Mouse (Mus musculus) liver, embryonic 12.5 days (tissue): ENCODE measurements at regions not wholly inside any gene's neighbourhood (a gene's known extent, or its start where the extent isn't known, plus 50 kb on each side); places are given as distances from the start of the nearest gene placed in this dataset.
A peak's percentile ranks its signal among the peaks of the same experiment; 100 is the strongest.
"Not testable (repeated sequence)": the region's sequence is repeated elsewhere in the genome, so short reads cannot be mapped to it uniquely, and the experiment has no call there.

Experiments used
- ATAC-seq: fragments of 200-750 bp; cut with Nextera tagmentation; 2 replicates; pipeline ENCODE4 v1.8.0; 2017; ENCODE audit warnings: moderate number of reproducible peaks, mild to moderate bottlenecking, moderate library complexity
- H3K27ac ChIP-seq: fragments of 300-500 bp; sonication (generic); 2 replicates; pipeline ENCODE4 v1.5.1; 2016; ENCODE audit warnings: mild to moderate bottlenecking
- H3K27me3 ChIP-seq: fragments of 300-500 bp; sonication (generic); replicated peaks from 2 replicates; pipeline ENCODE4 v1.6.1; 2016; ENCODE audit warnings: mild to moderate bottlenecking, moderate library complexity
- H3K36me3 ChIP-seq: fragments of 300-500 bp; sonication (generic); 2 replicates; pipeline ENCODE4 v1.6.1; 2016; ENCODE audit warnings: mild to moderate bottlenecking, moderate library complexity
- H3K4me1 ChIP-seq: fragments of 300-500 bp; sonication (generic); 2 replicates; pipeline ENCODE4 v1.6.1; 2016
- H3K4me2 ChIP-seq: fragments of 300-500 bp; sonication (generic); 2 replicates; pipeline ENCODE4 v1.6.1; 2016; ENCODE audit warnings: mild to moderate bottlenecking, moderate library complexity
- H3K4me3 ChIP-seq: fragments of 300-500 bp; sonication (generic); 2 replicates; pipeline ENCODE4 v1.5.1; 2016; ENCODE audit warnings: mild to moderate bottlenecking, moderate library complexity
- H3K9ac ChIP-seq: fragments of 300-500 bp; sonication (generic); 2 replicates; pipeline ENCODE4 v1.6.1; 2016; ENCODE audit warnings: mild to moderate bottlenecking, moderate library complexity
- H3K9me3 ChIP-seq: fragments of 300-500 bp; sonication (generic); replicated peaks from 2 replicates; pipeline ENCODE4 v1.6.1; 2016; ENCODE audit warnings: mild to moderate bottlenecking, moderate library complexity
- WGBS: fragments of 180-500 bp; shearing (Covaris S2); methylation state at CpG from one replicate; pipeline ENCODE4 v1.1.7; 2016; ENCODE audit not compliant: insufficient replicate concordance; 5-methylcytosine and 5-hydroxymethylcytosine counted together

- Histone ChIP-seq H3K4me3 (no peak overlapping the region), H3K36me3 (no peaks in the 10 kb centered on the region), H3K9ac (no peak overlapping the region), H3K27ac (no peak overlapping the region), H3K9me3 (no peaks in the 10 kb centered on the region), H3K4me2 (no peak overlapping the region), H3K4me1 (no peaks in the 10 kb centered on the region), H3K27me3 (no peaks in the 10 kb centered on the region)
- WGBS = 62% methylated on average over 3 of the region's 3 CpGs
- ATAC-seq = no peak
Observed at GRCm38 (mm10) chr11:22420003-22420723, 78.1 kb upstream of the Ehbp1 start.

- no peaks in the 10 kb centered on the region for H3K9me3 ChIP-seq
- no peak for ATAC-seq
- no peak overlapping the region for H3K4me2 ChIP-seq
- no peaks in the 10 kb centered on the region for H3K4me1 ChIP-seq
- no peak overlapping the region for H3K9ac ChIP-seq
- H3K27ac ChIP-seq = no peak overlapping the region
- H3K36me3 ChIP-seq = no peaks in the 10 kb centered on the region
- no peak overlapping the region for H3K4me3 ChIP-seq
- H3K27me3 ChIP-seq = no peaks in the 10 kb centered on the region
- WGBS = 69% methylated on average over 3 of the region's 3 CpGs
Observed at GRCm38 (mm10) chr11:22421762-22422161, 79.7 kb upstream of the Ehbp1 start.

DNA sequence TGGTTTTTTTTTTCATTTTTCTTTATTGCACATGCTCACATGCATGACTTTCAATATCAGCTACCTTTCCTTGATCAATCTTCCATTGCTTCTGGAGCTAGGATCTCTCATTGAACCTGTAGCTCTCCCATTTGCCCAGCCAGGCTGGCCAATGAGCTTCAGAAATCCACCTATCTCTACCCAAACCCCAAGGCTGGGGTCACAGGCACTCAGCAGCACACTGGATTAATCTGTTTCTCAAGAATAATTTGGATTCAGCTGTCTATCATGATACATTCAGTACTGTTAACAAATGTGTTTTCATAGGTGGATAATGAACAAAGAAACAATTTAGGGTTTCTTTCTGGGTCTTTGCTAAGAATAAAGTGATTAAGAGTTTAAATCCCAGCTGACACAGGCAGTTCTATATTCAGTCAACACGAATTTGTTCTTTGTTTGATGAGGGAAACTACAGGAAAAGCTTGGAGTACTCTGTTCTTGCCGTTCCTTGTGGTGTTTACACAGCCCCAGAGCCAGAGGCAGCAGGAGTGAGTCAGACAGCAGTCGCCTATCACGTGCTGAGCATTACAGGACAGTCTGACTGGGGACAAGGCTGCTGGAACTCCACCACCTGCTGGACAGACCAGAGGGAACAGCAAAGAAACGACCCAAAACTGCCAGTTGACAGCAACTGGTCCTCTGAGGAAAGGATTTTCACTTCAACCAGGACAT lies 74.6 kb upstream of the Tmem17 start:
- Histone ChIP-seq H3K4me2 (no peak overlapping the region), H3K4me1 (no peaks in the 10 kb centered on the region), H3K27ac (peak overlapping the region; percentile 40; the same call in 1 of the 2 replicates), H3K9ac (no peak overlapping the region), H3K4me3 (no peak overlapping the region), H3K27me3 (no peaks in the 10 kb centered on the region), H3K36me3 (no peaks in the 10 kb centered on the region), H3K9me3 (no peaks in the 10 kb centered on the region)
- peak; percentile 89 for ATAC-seq
- WGBS = 8% methylated on average over 5 of the region's 5 CpGs

GRCm38 (mm10) chr11:22437851-22438215 lies 74.1 kb upstream of the Tmem17 start:
- peak; percentile 53 for ATAC-seq
- H3K36me3 ChIP-seq = no peaks in the 10 kb centered on the region
- H3K4me1 ChIP-seq = no peaks in the 10 kb centered on the region
- H3K27ac ChIP-seq = peak overlapping the region; percentile 40; the same call in 1 of the 2 replicates
- H3K9ac ChIP-seq = no peak overlapping the region
- H3K27me3 ChIP-seq = no peaks in the 10 kb centered on the region
- H3K4me2 ChIP-seq = no peak overlapping the region
- 76% methylated on average over 5 of the region's 5 CpGs for WGBS
- no peaks in the 10 kb centered on the region for H3K9me3 ChIP-seq
- no peak overlapping the region for H3K4me3 ChIP-seq

DNA sequence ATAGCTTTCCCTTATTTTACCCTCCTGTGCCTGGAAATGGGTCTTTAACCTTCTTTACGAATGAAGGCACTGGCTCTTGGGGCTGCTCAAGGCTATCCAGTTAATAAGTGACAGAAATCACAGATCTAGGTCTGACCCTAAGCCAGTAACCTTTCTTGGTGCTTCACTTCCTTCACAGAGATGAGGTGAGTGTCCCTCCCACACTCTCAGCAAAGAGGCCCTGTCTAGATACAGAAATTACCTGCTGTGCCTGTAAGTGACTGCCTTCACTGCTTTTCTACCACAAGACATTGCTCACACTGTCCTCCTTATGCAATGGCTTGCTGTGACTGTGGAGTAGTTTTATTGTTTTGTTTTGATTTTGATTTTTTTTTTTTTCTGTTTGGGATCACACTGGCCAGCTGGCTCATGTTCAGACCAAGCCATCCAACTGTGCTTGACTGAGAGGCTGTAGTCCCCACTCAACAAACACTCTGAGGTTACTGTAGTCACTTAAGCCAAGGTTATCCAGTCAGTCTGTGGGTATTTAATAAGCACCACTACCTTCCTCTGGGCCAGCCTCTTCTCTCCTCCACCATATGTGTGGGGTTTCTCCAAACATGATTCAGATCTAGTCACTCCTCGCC lies 73.3 kb upstream of the Tmem17 start:
- WGBS = 56% methylated on average over 2 of the region's 2 CpGs
- no peaks in the 10 kb centered on the region for H3K27me3 ChIP-seq
- H3K4me2 ChIP-seq = no peak overlapping the region
- no peak overlapping the region for H3K9ac ChIP-seq
- H3K36me3 ChIP-seq = no peaks in the 10 kb centered on the region
- H3K4me1 ChIP-seq = no peaks in the 10 kb centered on the region
- ATAC-seq = no peak
- no peak overlapping the region for H3K4me3 ChIP-seq
- H3K9me3 ChIP-seq = no peaks in the 10 kb centered on the region
- H3K27ac ChIP-seq = no peak overlapping the region

DNA sequence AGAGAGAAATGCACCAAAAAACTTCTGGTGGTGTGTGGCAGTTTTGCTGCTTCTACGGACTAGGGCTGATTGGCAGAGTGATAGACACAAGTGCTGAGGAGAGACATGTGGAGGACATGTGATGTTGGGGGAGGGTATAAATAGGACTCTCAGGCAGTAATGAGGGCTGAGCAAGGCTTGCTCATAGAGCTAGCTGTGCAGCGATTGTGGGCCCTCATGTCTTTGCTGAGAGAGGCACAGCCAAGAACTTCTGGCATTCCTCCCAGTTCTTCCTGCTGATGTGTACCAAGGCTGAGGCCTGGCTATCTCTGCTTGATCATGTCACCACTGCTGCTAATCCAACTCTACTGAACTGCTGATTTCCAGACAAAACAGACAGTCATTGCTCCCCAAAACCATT lies 71.4 kb upstream of the Tmem17 start:
- no peaks in the 10 kb centered on the region for H3K9me3 ChIP-seq
- 69% methylated on average over 2 of the region's 2 CpGs for WGBS
- no peak overlapping the region for H3K4me2 ChIP-seq
- H3K9ac ChIP-seq = no peak overlapping the region
- no peak overlapping the region for H3K27ac ChIP-seq
- H3K4me3 ChIP-seq = no peak overlapping the region
- H3K4me1 ChIP-seq = no peaks in the 10 kb centered on the region
- ATAC-seq = no peak
- no peaks in the 10 kb centered on the region for H3K36me3 ChIP-seq
- no peaks in the 10 kb centered on the region for H3K27me3 ChIP-seq

- no peak for ATAC-seq
Observed at GRCm38 (mm10) chr11:22453161-22453560, 58.7 kb upstream of the Tmem17 start.

DNA sequence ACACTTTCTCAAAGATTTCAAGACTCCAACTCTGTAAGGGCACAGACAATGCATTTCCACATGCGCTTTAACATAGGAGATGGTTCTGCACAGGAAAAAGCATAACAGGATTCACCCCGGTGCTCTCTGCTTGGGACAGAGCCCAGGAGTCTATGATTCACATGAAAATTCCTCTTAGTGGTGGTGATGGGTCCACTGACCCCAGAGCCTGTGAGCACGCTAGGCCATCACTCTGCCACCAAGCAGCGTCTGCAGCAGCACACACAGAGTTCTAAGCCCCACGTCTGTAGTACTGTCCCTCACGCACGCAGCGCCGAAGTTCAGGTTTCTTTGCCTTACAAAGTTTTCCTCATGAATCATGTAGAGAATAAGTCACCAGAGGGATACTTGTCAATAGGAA lies 55.6 kb upstream of the Tmem17 start:
- no peaks in the 10 kb centered on the region for H3K27me3 ChIP-seq
- H3K27ac ChIP-seq = no peak overlapping the region
- H3K4me2 ChIP-seq = no peak overlapping the region
- no peak for ATAC-seq
- H3K9ac ChIP-seq = no peak overlapping the region
- WGBS = 82% methylated on average over 9 of the region's 9 CpGs
- H3K4me1 ChIP-seq = no peaks in the 10 kb centered on the region
- no peaks in the 10 kb centered on the region for H3K36me3 ChIP-seq
- H3K9me3 ChIP-seq = no peaks in the 10 kb centered on the region
- H3K4me3 ChIP-seq = no peak overlapping the region

More at GRCm38 (mm10) chr11:22453161-22453560, 58.7 kb upstream of the Tmem17 start:
- Histone ChIP-seq H3K27me3 (no peaks in the 10 kb centered on the region), H3K9me3 (no peaks in the 10 kb centered on the region), H3K9ac (no peak overlapping the region), H3K4me1 (no peaks in the 10 kb centered on the region), H3K4me2 (no peak overlapping the region), H3K27ac (no peak overlapping the region), H3K4me3 (no peak overlapping the region), H3K36me3 (no peaks in the 10 kb centered on the region)

GRCm38 (mm10) chr11:22457220-22457619 lies 54.7 kb upstream of the Tmem17 start:
- Histone ChIP-seq H3K9me3 (no peaks in the 10 kb centered on the region), H3K9ac (no peak overlapping the region), H3K36me3 (no peaks in the 10 kb centered on the region), H3K4me3 (no peak overlapping the region), H3K27me3 (no peaks in the 10 kb centered on the region), H3K27ac (no peak overlapping the region), H3K4me1 (no peaks in the 10 kb centered on the region), H3K4me2 (no peak overlapping the region)
- WGBS = 55% methylated on average over 2 of the region's 2 CpGs
- ATAC-seq = no peak

DNA sequence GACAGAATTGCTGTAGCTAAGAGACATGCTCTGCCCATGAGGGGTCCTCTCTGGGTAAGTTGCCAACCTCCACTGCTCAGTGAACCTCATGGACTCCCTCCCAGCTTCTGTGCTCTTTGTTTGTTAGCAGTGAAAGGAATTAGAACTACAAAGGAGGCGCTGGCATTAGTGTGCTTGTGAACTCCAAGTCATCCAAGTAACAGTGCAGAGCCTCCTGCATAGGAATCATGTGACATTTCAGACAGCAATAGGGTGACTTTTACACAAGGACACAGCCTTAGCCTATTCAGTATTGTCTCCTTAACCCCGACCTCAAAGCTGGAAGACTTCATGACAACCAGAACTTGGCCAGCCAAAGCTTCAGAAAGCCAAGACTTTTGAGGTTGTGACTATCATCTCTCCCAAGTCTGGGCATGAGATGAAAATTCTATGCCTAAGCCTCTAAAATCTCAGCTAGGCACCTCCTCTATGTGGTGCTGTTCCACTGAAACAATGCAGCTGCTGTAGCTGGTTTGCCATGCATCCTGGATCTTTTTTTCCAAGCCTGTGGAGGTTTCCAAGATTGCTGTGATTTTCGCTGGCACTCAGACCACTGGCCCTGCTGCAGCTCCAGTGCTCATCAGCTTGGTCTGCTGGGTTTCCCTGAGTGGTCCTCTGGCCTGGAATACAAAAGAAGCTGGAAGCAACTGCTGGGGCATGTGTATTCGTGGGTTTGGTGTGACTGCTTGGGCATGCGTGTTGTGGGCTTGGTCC lies 52.8 kb upstream of the Tmem17 start:
- ATAC-seq = no peak
- no peak overlapping the region for H3K27ac ChIP-seq
- H3K9me3 ChIP-seq = no peaks in the 10 kb centered on the region
- no peaks in the 10 kb centered on the region for H3K27me3 ChIP-seq
- H3K36me3 ChIP-seq = no peaks in the 10 kb centered on the region
- H3K4me1 ChIP-seq = no peaks in the 10 kb centered on the region
- 62% methylated on average over 5 of the region's 5 CpGs for WGBS
- no peak overlapping the region for H3K9ac ChIP-seq
- H3K4me3 ChIP-seq = no peak overlapping the region
- H3K4me2 ChIP-seq = no peak overlapping the region

DNA sequence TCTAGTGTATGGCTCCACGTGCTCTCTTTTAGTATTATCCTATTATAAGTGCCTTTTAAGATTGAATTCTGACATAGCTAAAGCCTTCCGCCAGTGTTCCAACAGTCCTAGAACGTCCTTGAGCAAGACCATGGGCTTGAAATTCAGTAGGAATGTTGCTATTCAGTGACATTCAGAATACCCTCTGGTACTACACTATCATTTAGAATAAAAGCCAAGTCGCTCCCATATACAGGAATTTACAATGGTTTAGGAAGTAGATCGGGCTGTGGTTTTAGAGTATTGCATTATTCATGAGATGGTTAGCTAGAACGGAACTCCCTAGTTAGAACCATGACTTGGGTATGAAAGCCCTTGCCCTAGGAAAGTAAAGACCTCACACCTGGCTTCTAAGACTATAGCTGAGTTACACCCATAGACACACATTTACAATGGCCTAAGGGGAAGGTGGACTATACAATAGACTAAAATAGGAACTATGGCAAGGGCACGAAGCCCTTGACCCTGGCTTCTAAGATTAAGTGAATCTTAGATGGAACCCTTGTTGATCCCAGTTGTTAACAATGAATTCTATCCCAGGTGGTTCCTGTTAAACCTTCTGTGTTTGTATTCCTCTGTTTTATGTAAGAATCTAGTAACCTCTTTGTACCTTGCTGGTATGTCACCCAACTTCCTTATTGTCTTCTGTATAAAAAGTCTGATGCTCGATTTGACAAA lies 50.7 kb upstream of the Tmem17 start:
- H3K4me3 ChIP-seq, H3K4me2 ChIP-seq, ATAC-seq, H3K27me3 ChIP-seq, H3K36me3 ChIP-seq, H3K4me1 ChIP-seq, H3K27ac ChIP-seq, H3K9me3 ChIP-seq, H3K9ac ChIP-seq: not testable (repeated sequence)
- WGBS = 66% methylated on average over 8 of the region's 8 CpGs
